Mouse (Mus musculus) MN1 (cell line): ENCODE data around the gene Zdhhc24.

ENCODE experiments used
- DNase-seq: peaks from one replicate; pipeline ENCODE4 v3.0.0-alpha.2; 2016; ENCODE audit warnings: low spot score

Zdhhc24 gene

DNA sequence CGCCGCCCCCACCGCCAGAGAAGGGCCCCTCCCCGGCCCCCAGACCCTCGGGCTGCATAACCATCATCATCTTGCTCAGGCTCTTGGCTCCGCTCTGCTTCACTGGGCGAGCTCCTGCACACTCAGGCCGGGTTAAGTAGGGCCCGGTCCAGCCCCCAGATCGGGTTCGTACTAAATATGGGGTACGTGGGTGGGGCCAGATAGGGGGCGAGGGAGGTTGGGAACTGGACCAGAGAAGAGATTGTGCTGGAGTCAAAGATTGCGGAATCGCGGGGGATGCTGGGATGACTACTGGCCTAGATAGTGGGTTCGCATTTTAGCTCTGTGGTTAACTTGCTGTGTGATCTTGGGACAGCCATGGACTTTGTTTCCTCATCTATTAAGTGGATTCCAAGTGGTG is 683 bp upstream of the Zdhhc24 start, which contains the start of gene Actn3:
Gene Actn3, minus strand, starts transcription at position 125 of the 400 bp plus-strand sequence.
- DNase-seq = no peak

DNA sequence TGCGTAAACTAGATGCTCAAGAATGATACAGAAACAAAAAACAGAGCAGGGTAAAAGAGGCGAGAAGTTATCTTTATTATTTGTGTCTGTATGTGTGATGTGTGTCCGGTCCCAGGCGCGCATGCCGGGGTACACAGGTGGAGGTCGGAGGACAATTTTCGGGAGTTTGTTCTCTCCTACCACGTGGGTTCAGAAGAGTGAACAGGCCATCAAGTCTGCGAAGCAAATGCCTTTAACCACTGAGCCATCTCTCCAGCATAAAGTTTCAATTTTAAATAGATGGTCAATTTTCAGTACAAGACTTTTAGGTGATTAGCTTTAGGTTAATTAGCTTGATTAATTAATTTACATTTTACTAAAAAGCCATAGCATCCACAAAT is 846 bp downstream of the Zdhhc24 start:
- no peak for DNase-seq

DNA sequence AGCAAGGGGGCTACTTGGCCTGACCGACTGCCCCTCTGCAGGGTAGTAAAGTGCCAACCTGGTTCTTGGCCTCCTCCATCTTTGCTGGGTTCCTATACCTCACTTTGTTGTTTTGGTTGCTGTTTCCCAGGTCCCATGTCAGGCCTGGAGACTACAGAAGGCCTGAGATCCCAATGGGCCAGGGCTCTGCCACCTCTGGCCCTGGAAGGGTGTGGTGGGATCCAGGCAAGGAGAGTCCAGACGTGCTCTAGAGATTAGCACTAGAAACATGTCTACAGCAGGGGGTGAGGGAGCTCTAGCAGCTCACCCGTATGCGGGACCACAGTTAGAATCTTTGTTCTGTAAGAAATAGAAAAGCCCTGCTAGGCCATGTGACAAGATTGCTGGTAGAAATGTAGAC is 5.5 kb downstream of the Zdhhc24 start:
- DNase-seq = no peak

DNA sequence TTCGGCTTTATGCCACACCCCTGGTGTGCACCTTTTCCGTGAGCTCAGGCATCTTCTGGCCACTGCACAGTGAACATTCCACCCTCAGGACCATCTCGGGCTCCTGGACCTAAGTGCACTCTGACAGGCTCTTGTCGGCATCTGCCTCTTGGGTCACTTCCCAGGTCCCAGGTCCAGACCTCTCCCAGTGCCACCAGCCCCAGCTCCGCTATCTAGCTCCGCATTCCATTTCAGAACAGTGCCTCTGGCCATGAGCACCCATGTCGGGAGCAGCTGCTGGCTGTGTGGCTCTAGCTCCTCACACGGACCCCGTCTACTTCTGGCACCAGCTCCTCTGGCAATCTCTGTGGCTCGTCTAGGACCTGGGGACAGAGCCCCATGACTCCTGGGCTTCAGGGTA is 11.3 kb downstream of the Zdhhc24 start:
- no peak for DNase-seq

DNA sequence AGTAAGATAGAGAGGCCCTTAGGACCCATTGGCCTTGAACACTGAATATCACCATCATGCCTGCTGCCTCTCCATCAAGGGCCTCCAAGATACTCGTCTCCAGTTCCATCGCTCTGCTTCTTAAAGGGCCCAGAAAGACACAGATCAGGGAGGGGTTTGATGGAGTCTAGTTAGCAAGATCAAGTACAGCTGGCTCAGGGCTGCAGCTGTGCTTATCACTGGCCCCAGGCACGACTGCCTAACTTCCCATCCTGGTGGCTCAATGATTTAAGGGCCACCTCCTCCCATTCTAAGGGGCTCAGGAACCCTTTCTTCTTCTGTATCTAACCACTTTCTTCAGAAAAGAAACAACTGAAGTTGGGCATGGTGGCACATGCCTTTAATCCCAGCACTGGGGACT is 13.3 kb downstream of the Zdhhc24 start:
- no peak for DNase-seq

DNA sequence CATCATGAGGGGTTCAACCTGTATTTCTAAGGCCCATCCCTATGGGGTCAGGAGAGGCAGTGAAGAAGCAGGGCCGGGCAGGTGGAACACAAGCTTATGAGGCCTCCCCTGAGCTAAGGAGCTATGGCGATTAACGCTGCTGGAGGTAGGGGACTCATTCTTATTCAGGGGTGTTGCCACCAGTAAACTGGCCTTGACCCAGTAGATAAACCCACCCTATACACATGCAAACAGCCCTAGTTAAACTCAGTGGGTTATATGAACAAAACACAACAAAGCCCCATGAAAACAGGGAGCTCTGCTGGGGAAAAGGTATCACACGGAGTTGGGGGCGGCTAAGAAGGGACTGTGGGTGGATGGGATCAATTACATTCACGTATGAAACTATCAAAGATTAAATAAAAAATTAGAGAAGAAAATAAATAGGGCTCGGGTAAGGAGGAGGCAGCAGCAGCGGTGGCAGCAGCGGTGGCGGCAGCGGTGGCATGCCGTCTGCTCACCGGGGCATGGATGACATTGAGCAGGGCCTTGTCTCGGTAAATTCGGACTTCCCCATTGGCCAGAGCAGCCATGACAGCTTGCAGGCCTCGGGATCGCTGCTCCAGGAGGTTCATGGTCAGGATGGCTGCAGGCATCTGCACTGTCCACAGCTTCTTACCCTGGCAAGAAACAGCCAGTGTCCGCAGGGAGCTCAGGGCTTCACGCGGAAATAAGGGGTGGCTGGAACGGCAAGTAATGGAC is 18.5 kb downstream of the Zdhhc24 start:
- no peak for DNase-seq

DNA sequence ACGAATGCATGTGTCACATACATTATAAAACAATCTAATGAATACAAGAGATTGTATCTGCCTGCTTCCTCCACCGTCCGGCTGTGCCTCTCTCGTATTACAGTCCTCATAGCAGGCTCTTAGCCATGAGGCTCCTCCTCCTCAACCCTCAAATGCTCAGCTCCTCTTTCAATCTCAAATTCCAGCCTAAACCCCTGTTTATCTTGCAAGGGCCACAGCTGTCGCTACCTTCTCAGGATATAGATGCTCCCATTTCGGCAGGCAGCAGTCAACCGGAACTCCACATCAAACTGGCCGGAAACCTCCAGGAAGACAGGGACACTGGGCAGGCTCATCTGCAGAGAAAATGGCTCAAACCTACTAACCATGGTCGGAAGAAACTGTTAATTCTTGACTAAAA is 20.5 kb downstream of the Zdhhc24 start:
- DNase-seq = no peak

DNA sequence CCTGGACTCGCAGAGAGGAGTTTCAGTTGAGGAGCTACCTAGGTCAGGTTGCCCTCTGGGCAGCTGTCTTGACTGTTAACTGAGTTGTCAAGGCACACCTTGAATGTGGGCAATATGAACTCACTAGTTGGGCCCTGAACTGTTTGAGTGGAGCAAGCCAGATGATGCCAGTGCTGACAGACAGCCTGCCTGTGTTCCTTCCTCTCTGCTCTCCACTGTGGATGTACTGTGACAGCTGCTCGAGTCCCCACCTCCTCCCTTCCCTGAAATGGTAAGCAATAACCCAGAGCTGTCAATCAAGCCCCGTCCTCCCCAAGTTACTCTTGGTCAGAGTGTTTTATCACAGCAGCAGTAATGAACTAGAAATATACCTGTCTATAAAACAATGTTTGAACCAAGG is 21.4 kb downstream of the Zdhhc24 start:
- no peak for DNase-seq

DNA sequence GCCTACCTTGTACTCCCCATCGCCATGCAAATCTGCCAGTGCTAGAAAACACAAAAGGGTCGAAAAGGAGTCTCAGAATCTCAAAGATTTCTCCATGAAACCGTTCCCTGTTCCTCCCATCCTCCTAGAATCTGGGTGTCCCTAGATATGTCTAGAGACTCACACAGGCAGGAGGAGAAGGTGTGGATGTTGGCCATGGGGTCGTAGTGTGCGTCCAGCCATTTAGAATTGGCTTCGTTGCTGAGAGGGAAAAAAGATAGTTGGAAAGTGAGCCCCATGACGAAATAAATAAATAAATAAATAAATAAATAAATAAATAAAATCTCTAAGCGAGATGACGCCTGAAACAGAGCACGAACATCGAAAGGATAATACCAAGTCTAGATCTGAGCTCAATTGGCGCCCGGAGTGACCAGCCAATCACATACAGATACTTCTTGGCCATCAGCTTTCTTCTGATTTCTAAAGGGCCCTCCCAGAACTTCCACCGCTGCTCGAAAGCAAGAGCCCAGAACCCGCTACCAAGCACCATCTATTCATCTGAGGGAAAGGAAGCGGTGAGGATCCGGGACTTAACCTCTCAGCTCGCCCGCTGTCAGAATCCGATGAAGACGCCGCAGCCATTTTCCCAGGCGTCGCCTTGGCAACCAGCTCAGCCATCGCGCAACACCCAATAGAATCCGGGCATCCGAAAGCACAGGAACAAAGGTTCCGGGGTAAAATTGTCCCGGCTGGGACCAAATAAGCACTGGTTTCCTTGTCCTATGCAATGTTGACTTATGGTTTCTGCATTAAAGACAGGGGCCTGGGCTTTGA is 27.7 kb downstream of the Zdhhc24 start, which contains the start of gene Bbs1:
Gene Bbs1, minus strand, starts transcription at position 650 of the 816 bp plus-strand sequence.
- peak; percentile 71 for DNase-seq

DNA sequence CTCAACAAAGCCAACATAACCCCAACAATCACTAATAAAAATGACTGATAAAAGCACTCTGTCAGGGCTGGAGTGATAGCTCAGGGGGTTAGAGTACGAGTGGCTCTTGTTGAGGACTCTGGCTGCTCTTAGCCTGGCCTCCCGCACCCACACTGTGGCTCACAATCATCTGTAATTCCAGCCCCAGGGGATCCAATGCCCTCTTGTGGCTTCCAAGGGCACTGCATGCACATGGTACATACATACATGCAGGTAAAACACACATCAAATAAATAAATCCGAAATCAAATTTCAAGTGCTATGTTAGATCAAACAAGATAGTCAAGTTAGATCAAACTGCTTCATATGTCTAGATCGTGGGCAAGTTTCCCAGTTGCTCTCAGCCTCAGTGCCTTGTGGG is 29.6 kb downstream of the Zdhhc24 start:
- DNase-seq = no peak

DNA sequence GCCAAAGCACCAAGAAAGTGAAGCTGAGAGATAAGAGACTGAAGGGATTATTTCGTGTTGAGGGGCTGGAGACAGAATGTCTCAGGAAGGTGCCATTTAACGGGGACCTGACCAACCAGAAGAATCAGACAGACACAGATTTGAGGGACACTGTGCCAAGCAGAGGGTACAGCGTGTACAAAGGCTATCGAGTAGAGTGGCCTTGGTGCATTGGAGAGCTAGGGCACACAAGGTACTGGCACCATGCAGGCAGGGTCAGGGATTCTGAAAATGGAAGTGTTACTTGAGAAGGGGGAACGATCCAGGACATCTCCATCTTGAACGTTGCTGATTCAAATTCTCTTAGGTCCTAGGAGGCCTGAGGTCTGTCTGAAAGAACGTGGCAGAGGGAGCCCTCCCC is 30.9 kb downstream of the Zdhhc24 start:
- no peak for DNase-seq

DNA sequence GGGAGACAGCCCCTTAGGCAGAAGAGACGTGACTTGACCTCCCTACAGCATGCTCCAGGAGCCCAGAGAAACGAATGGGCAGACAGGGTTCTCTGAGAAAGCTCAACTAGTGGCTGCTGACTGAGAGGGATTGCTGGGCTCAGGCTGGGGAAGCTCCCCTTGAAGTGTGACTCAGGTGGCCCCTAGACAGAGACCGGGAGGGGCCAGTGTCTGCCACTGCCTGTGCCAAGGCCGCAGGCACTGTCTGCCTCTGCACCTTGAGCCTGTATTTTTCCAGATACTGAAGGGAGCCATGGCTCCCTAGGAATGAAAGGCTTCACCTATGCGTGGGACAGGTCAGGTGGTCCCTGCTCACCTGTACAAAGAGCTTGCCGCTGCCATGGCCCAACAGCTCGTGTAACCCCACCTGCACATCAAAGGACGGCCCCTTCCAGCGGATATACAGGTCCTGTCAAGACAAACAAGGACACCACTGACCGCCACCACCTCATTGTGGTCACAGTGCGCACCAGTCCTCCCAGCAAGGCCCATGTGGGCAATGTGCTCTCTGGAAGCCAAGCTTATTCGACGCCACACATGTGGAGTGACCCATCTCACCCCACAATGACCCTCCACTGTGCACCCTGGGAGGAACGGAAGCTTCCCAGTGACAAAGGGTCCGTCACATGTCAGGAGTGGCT is 37.6 kb downstream of the Zdhhc24 start:
- no peak for DNase-seq

DNA sequence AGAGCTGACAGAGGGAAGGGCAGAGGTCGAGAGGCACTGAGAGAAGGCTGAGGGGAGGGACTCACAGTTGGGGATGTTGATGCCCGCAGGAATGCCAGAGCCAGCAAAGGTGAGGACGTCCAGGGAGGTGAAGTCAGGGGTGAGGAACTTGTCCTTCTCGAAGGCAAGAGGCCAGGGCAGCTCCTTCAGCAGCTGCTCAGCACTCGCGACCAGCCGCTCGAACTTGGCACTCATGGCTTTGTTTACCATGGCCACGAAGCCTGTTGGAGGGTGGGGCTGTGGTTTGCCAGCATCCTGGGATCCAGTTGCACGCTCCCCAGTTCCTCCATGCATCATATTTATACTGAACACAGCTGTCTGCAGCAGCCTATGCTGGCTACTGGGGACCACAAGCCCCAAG is 38.4 kb downstream of the Zdhhc24 start:
- no peak for DNase-seq

DNA sequence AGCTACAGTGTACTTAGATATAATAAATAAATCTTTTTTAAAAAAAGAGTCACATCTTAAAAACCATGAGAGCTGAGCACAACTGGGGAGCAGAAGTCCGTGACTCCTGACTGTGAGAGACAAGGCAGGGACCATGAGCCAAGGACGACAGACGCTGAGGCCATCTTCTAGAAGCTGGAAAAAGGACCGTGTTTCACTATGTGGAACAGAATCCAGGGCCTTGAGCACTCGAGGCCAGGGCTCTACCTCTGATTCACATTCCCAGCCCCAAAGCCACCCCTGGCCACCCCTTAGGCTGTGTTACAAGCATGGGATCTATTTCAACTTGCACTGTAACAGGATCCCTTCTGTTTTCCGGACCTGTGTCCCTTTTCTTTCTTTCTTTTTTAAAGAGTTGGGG is 41.2 kb downstream of the Zdhhc24 start:
- DNase-seq = no peak

DNA sequence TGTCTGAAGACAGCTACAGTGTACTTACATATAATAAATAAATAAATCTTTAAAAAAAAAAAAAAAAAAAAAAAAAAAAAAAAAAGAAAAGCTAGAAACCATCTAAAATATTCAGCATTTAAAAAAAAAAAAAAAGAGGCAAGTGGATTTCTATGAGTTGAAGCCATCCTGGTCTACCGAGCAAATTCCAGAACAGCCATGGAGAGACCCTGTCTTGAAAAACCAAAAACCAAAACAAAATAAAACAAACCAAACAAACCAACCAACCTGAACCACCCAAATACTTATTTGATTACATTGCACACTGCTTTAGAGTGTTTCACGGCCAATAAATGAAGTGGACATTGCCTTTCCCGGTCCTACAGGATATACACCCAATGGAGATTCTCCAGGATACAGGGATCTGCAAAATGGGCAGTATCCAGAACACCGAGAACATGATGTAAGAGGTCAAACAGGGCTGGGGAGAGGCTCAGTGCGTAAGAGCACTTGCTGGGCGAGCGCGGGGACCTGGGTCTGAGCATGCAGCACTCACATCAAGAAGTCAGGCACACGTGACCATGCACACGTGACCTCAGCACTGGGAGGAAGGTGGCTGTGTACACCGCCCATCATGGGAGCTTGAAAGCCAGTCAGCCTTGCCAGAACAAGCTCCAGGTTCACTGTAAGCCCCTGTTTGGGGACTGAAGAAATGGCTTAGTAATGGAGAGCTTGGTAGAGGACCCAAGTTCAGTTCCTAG is 46.8 kb downstream of the Zdhhc24 start:
- no peak for DNase-seq

DNA sequence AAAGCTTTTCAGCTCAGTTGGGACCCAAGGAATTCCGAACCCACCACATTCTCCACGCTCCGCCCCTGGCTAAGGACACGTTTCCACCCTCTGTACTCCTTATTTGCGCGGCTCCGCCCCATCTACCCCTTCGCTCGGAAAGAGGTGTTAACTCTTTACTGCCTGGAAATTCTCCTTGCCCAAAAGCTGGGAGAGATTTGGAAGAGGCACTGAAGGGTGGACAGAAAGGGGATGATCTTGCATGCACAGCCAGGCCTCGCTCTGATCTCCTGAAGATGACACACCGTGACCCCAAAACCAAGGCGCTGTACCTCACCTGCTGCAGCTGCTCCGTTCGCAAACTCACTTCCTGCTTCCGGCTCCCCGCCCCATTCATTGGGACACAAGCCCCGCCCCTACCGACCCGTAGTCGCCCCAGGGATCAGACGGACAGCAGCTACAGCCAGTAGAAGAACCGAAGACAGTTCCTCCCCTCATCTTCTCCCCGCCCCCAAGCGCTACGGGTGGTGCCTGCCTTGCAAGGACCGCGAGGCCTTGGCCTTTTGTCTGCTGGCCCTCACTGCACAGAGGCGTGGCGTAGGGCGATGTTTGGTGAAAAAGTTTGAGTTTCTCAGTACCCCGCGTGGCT is 49.5 kb downstream of the Zdhhc24 start, which contains the start of gene Dpp3:
Gene Dpp3, minus strand, starts transcription at position 384 of the 628 bp plus-strand sequence.
- DNase-seq = peak; percentile 91

DNA sequence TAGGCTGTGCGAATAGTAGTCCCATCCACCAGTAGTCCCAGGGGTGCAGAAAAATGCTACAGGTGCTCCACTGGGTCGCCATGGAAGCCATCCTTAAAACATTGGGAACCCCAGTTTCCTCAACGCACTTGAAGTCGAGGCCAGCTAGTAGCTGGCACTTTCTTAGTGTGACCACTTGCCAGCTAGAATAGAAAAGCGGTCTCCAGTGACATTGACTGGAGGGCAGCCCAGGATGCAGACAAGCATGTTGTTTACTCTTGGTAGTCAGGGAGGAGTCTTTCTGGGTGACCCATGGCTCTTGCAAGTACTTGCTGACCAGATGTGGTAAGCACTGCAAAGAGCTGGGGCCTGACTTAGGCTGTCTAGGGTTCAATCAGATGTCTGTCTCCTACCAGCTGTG is 50.3 kb downstream of the Zdhhc24 start:
- DNase-seq = peak; percentile 10
